Mouse (Mus musculus): ENCODE measurements at regions not wholly inside any gene's neighbourhood (a gene's known extent, or its start where the extent isn't known, plus 50 kb on each side); places are given as distances from the start of the nearest gene placed in this dataset.

DNA sequence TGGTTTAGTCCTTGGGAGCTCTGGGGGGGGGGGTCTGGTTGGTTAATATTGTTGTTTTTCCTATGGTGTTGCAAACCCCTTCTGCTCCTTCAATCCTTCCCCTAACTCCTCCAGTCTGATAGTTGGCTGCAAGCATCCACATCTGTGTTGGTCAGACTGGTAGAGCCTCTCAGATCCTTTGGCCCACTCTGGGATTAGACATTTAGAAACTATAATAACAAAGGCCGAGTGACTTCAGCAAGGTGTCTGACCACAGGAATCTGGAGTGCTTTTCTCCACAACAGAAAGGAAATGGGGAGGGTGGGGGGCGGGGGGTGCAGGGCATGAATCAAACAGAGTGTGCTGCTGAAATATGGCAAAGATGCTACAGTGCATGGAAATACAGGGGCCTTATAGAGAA, 301.4 kb upstream of the Eci2 start:
- Histone ChIP-seq H3K27me3 (replicated peaks) (no peaks in the 10 kb centered on the region), H3K9me3 (replicated peaks; ENCODE audit: low read length) (no peaks in the 10 kb centered on the region), H3K4me1 (ENCODE audit: control insufficient read depth in 1 of 2, insufficient read depth in 2 of 2) (peaks cover 7 to 38% of the 10 kb centered on the region in 2 experiments), H3K79me2 (replicated peaks; ENCODE audit: control insufficient read depth, extremely low read depth, insufficient read depth, poor library complexity, severe bottlenecking) (no peaks in the 10 kb centered on the region), H3K27ac (ENCODE audit: insufficient read depth, low read depth) (no peak overlapping the region), H3K4me3 (replicated peaks in 1 of 3; ENCODE audit: low read depth in 2 of 3, low read length in 2 of 3, poor library complexity in 1 of 3) (no peak overlapping the region), H3K9ac (ENCODE audit: insufficient read depth, low read depth) (no peak overlapping the region), H3K36me3 (replicated peaks in 1 of 2; ENCODE audit: control insufficient read depth in 1 of 2, insufficient read depth in 1 of 2, low read length in 1 of 2) (no peaks in the 10 kb centered on the region), H3K4me2 (ENCODE audit: insufficient read depth, low read depth, poor library complexity, severe bottlenecking) (no peak overlapping the region)
- in situ Hi-C loops (cut with MboI; ENCODE audit: low pct_ligation_motif_present, low pct_unique_long_range_greater_than_20kb, low sequenced_read_pairs) = no loop called here
- TF ChIP-seq RCOR1 (conservative IDR thresholded peaks at IDR 0.05; ENCODE audit: low read depth, low read length) (no peak), PAX5 (IDR thresholded peaks at IDR 0.05; ENCODE audit: low read length) (no peak), SMC3 (IDR thresholded peaks at IDR 0.05; ENCODE audit: low read depth, low read length) (no peak), TBP (conservative IDR thresholded peaks at IDR 0.05; ENCODE audit: low read depth, low read length) (no peak), GABPA (IDR thresholded peaks at IDR 0.05; ENCODE audit: insufficient replicate concordance, low read depth, low read length) (no peak), MXI1 (IDR thresholded peaks at IDR 0.05; ENCODE audit: low read depth, low read length) (no peak), TCF12 (IDR thresholded peaks at IDR 0.05; ENCODE audit: low read depth, low read length) (no peak), SIN3A (IDR thresholded peaks at IDR 0.05; ENCODE audit: low read length) (no peak), NELFE (IDR thresholded peaks at IDR 0.05; ENCODE audit: low read depth, low read length) (no peak), ZNF384 (IDR thresholded peaks at IDR 0.05; ENCODE audit: low read depth, low read length) (no peak), POLR2A (IDR thresholded peaks at IDR 0.05; ENCODE audit: low read depth, low read length) (no peak), MAX (IDR thresholded peaks at IDR 0.05; ENCODE audit: low read length) (no peak), CHD1 (IDR thresholded peaks at IDR 0.05; ENCODE audit: low read depth, low read length) (no peak), KAT2A (IDR thresholded peaks at IDR 0.05; ENCODE audit: insufficient replicate concordance, low read length) (no peak)
- dilution Hi-C loops (cut with MboI; ENCODE audit: extremely low pct_ligation_motif_present, extremely low pct_unique_long_range_greater_than_20kb, low sequenced_read_pairs) = no loop called here
- no peak for DNase-seq (ENCODE audit: extremely low read depth)

DNA sequence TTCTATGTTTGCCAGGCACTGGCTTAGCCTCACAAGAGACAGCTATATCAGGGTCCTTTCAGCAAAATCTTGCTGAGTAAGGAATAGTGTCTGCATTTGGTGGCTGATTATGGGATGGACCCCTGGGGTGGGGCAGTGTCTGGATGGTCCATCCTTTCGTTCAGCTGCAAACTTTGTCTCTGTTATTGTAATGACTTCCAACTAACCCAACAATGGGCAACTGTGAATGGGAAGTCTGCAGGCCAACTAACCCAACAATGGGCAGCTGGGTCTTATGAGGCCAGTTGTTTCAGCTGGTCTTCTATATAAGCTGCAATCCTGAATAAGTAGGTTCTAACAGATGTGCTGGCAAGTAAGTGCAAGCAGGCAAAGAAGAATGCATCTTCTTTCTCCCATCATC, 304.0 kb upstream of the Eci2 start:
- Histone ChIP-seq H3K4me1 (ENCODE audit: control insufficient read depth in 1 of 2, insufficient read depth in 2 of 2) (peaks cover 5 to 32% of the 10 kb centered on the region in 2 experiments), H3K4me2 (ENCODE audit: insufficient read depth, low read depth, poor library complexity, severe bottlenecking) (no peak overlapping the region), H3K36me3 (replicated peaks in 1 of 2; ENCODE audit: control insufficient read depth in 1 of 2, insufficient read depth in 1 of 2, low read length in 1 of 2) (no peaks in the 10 kb centered on the region), H3K27ac (ENCODE audit: insufficient read depth, low read depth) (no peak overlapping the region), H3K27me3 (replicated peaks) (no peaks in the 10 kb centered on the region), H3K79me2 (replicated peaks; ENCODE audit: control insufficient read depth, extremely low read depth, insufficient read depth, poor library complexity, severe bottlenecking) (no peaks in the 10 kb centered on the region), H3K9ac (ENCODE audit: insufficient read depth, low read depth) (no peak overlapping the region), H3K4me3 (replicated peaks in 1 of 3; ENCODE audit: low read depth in 2 of 3, low read length in 2 of 3, poor library complexity in 1 of 3) (no peak overlapping the region), H3K9me3 (replicated peaks; ENCODE audit: low read length) (no peaks in the 10 kb centered on the region)
- TF ChIP-seq PAX5 (IDR thresholded peaks at IDR 0.05; ENCODE audit: low read length) (no peak), CHD1 (IDR thresholded peaks at IDR 0.05; ENCODE audit: low read depth, low read length) (no peak), NRF1 (IDR thresholded peaks at IDR 0.05; ENCODE audit: low read depth, low read length) (no peak), IRF4 (IDR thresholded peaks at IDR 0.05; ENCODE audit: low read depth, low read length) (no peak)
- DNase-seq (ENCODE audit: extremely low read depth) = no peak
- dilution Hi-C loops (cut with MboI; ENCODE audit: extremely low pct_ligation_motif_present, extremely low pct_unique_long_range_greater_than_20kb, low sequenced_read_pairs) = no loop called here
- in situ Hi-C loops (cut with MboI; ENCODE audit: low pct_ligation_motif_present, low pct_unique_long_range_greater_than_20kb, low sequenced_read_pairs) = no loop called here

Measured in CH12.LX (cell line).